Mouse (Mus musculus) G1E (cell line): ENCODE results near the gene Nfat5. TPM values are rescaled to one million over a fixed set of nuclear protein-coding genes. Genes with fewer than 3 reads are reported as not detected.

Experiments used
- ATAC-seq: 2 replicates; pipeline ENCODE4 v1.8.0; 2016; ENCODE audit warnings: mild to moderate bottlenecking; ENCODE audit not compliant: insufficient number of reproducible peaks, poor library complexity, low FRiP score, severe bottlenecking; ENCODE audit errors: extremely low read depth
- DNase-seq: peaks from one replicate; pipeline ENCODE4 v3.0.0; 2012; ENCODE audit warnings: low spot score
- H3K27me3 ChIP-seq: 2 replicates; pipeline ENCODE4 v1.6.1; 2012; ENCODE audit warnings: mild to moderate bottlenecking, low read length, inconsistent platforms; ENCODE audit not compliant: insufficient read depth
- H3K36me3 ChIP-seq: replicated peaks from 2 replicates; pipeline ENCODE3; 2012; ENCODE audit warnings: mild to moderate bottlenecking, inconsistent platforms
- H3K4me1 ChIP-seq: 2 replicates; pipeline ENCODE4 v1.6.1; 2012; ENCODE audit warnings: low read depth, low read length, inconsistent platforms, mixed read lengths; ENCODE audit not compliant: insufficient read depth
- H3K4me3 ChIP-seq: 2 replicates; pipeline ENCODE4 v1.5.1; 2012; ENCODE audit warnings: low read depth, mild to moderate bottlenecking, inconsistent platforms, low read length, moderate library complexity, mixed read lengths
- H3K9me3 ChIP-seq: replicated peaks from 2 replicates; pipeline ENCODE4 v1.6.1; 2012; ENCODE audit warnings: inconsistent platforms
- CTCF ChIP-seq: IDR thresholded peaks from 2 replicates; pipeline ENCODE4 v1.5.1; 2012; ENCODE audit warnings: low read depth, low read length, inconsistent platforms, mixed read lengths
- GATA1 ChIP-seq: IDR thresholded peaks from 2 replicates; pipeline ENCODE4 v1.6.1; 2012; ENCODE audit warnings: borderline replicate concordance, low read length, inconsistent platforms, mixed read lengths
- GATA2 ChIP-seq: IDR thresholded peaks from 2 replicates; pipeline ENCODE4 v1.6.1; 2012; ENCODE audit warnings: low read depth, low read length, inconsistent platforms, borderline replicate concordance
- POLR2AphosphoS5 ChIP-seq: IDR thresholded peaks from 2 replicates; pipeline ENCODE4 v1.6.1; 2012; ENCODE audit warnings: low read depth, low read length, inconsistent platforms; ENCODE audit not compliant: insufficient replicate concordance
- TAL1 ChIP-seq: conservative IDR thresholded peaks from 2 replicates; pipeline ENCODE4 v1.6.1; 2012; ENCODE audit warnings: low read depth, low read length, inconsistent platforms, mixed read lengths
- polyA plus RNA-seq: library from polyadenylated mRNA; stranded (reverse); fragments of >175 nt; gene quantifications from 2 replicates; pipeline ENCODE4 v1.2.3, GENCODE M21; 2012
- total RNA-seq, 2 experiments: library from RNA; stranded (forward) in 1 of 2; stranded (reverse) in 1 of 2; fragments of 200-1000 nt in 1 of 2; fragments of >200 nt in 1 of 2; fragmentation: Nextera tagmentation in 1 of 2; gene quantifications; 2 replicates each; pipeline ENCODE4 v1.2.3; 2014 to 2017

The Nfat5 gene
- total and polyA plus RNA-seq, 3 experiments, result 1.4 to 53.6 (median 24.4) TPM

GRCm38 (mm10) chr8:107254951-107255457 is 38.3 kb upstream of the Nfat5 start:
- Histone ChIP-seq H3K4me3 (no peak overlapping the region), H3K27me3 (peaks cover 12% of the 10 kb centered on the region), H3K4me1 (peaks cover 11% of the 10 kb centered on the region), H3K36me3 (no peaks in the 10 kb centered on the region), H3K9me3 (no peaks in the 10 kb centered on the region)
- DNase-seq (no peak), ATAC-seq (no peak)
- TF ChIP-seq GATA1, result no peak
- TF ChIP-seq GATA2, result no peak
- no peak for TF ChIP-seq POLR2AphosphoS5
- TF ChIP-seq TAL1, result no peak
- no peak for TF ChIP-seq CTCF

DNA sequence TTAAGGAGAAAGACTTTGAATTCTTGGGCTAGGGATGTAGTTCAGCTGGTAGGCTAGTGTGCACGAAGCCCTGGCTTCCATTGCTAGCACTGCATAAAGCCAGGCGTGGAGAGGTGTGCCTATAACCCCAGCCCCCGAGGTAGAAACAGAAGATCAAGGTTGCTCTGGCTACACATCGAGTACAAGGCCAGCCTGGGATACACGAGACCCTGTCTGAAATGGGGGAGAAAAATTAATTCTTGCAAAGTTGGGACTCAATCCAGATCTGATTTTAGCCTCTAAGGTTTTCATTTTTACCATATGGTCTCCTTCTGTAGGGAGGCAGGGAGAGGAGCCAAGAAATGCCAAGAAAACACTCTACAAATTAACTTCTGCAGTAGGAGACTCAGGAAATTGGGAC is 36.0 kb upstream of the Nfat5 start:
- Histone ChIP-seq H3K36me3 (no peaks in the 10 kb centered on the region), H3K9me3 (no peaks in the 10 kb centered on the region), H3K4me1 (peaks cover 11% of the 10 kb centered on the region), H3K4me3 (no peak overlapping the region), H3K27me3 (peaks cover 8% of the 10 kb centered on the region)
- ATAC-seq (no peak), DNase-seq (no peak)
- TF ChIP-seq GATA2, result no peak
- TF ChIP-seq GATA1, result no peak
- TF ChIP-seq TAL1, result no peak
- TF ChIP-seq CTCF, result no peak
- TF ChIP-seq POLR2AphosphoS5, result no peak

DNA sequence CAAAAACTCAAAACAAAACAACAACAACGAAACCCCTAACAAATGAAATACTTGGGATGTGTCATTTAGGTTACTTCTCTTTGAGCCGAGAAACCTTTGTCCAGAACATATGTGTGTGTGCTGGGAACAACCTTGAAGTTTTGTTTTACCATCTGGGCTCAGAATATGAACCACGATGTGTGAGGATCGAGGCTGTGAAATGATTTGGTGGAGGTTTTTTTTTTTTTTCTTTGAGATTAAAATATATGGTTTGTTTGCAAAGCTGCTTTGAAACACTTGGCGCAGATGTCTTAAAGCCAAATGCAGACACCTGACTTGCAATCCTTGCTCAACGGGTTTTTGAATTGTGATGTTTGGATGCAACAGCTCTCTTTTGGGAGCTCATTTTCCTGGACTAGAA is 33.1 kb upstream of the Nfat5 start:
- peaks cover 6% of the 10 kb centered on the region for H3K27me3 ChIP-seq

DNA sequence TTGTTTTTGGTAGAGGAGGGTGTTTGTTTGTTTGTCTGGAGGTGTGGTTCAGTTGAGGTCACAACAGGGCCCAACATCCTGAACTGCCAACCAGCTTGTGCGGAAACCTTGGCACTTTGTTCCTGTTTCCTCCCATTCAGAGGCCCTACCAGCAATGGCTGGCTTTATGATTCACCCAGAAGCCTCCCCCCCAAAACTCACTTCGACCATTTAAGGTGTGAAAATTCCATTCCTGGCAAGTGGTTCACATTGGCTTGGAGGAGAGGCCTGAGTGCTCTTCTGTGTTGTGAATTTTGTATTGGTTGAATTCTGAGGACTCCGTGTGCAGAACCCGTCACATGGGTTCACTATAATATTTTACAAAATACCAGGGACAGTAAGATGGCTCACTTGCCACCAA is 32.1 kb upstream of the Nfat5 start:
- H3K36me3 ChIP-seq, result no peaks in the 10 kb centered on the region
- no peaks in the 10 kb centered on the region for H3K9me3 ChIP-seq
- TF ChIP-seq CTCF, result no peak
- TF ChIP-seq GATA1, result no peak
- TF ChIP-seq GATA2, result no peak
- TF ChIP-seq TAL1, result no peak
- no peak for TF ChIP-seq POLR2AphosphoS5
- no peaks in the 10 kb centered on the region for H3K4me1 ChIP-seq
- no peak for DNase-seq
- H3K4me3 ChIP-seq, result no peak overlapping the region
- ATAC-seq, result no peak
- H3K27me3 ChIP-seq, result peaks cover 6% of the 10 kb centered on the region; the same call in 1 of the 2 replicates

More for the DNA sequence above, 33.1 kb upstream of the Nfat5 start:
- H3K4me1 ChIP-seq, result 0 out of 2 replicates have a peak, but pooled peaks cover 2% of the 10 kb centered on the region
- DNase-seq (no peak), ATAC-seq (no peak)
- no peak overlapping the region for H3K4me3 ChIP-seq
- no peaks in the 10 kb centered on the region for H3K36me3 ChIP-seq
- H3K9me3 ChIP-seq, result no peaks in the 10 kb centered on the region
- TF ChIP-seq TAL1 (no peak), POLR2AphosphoS5 (no peak), GATA1 (no peak), GATA2 (no peak)

DNA sequence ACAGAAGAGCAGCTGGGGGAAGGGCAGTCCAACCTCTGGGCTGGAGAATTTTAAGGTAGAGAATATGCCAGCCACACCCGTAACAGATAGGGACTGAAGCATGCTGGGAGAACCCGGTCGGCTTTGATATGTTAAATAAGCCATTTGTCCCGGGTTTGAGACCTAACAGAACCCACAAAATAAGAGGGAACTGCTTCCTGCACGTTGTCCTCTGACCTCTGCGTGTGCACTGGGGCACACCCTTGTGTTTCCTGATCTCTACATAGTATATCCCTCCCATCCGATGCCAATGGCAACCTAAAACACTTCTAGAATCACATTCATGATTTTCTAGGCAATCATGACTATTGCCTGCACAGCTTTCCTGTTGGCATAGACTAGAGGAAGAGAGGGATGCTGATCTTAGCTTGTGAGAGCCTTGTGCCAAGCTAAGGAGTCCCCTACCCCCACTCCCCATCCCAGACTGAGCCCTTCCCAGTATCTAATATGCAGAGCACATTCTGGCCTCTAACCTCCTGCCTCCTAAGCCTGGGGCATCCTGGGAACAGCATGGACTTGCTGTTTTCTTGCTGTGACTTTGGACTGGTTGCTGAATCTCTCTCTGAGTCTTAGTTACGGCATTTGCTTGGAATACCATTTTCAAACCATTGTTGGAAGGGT is 31.1 kb upstream of the Nfat5 start:
- DNase-seq (no peak), ATAC-seq (no peak)
- no peaks in the 10 kb centered on the region for H3K36me3 ChIP-seq
- peaks cover 6% of the 10 kb centered on the region; the same call in 1 of the 2 replicates for H3K27me3 ChIP-seq
- no peaks in the 10 kb centered on the region for H3K9me3 ChIP-seq
- H3K4me3 ChIP-seq, result no peak overlapping the region
- TF ChIP-seq TAL1, result no peak
- no peaks in the 10 kb centered on the region for H3K4me1 ChIP-seq

DNA sequence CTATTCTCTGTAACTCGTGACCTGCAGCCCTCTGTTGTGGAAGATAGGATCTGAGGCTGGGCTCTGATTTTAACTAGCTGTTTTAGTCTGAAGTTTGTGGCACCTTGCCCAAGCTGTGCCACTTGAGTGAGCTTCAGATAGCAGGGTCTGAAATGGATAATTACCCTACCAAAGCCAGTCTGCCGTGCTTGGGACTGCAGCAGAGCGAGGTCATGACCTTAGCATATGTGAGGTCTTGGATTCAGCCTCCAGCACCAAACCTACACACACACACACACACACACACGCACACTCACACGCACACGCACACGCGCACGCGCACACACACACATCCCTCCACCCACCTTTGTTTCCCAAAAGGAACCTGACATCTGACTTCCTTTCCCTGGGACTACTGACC is 27.5 kb upstream of the Nfat5 start:
- Histone ChIP-seq H3K9me3 (no peaks in the 10 kb centered on the region), H3K4me1 (no peaks in the 10 kb centered on the region), H3K36me3 (no peaks in the 10 kb centered on the region), H3K4me3 (no peak overlapping the region), H3K27me3 (peaks cover 8% of the 10 kb centered on the region)
- ATAC-seq (no peak), DNase-seq (no peak)
- no peak for TF ChIP-seq GATA2
- TF ChIP-seq GATA1, result no peak
- no peak for TF ChIP-seq CTCF
- TF ChIP-seq POLR2AphosphoS5, result no peak
- TF ChIP-seq TAL1, result no peak

GRCm38 (mm10) chr8:107268501-107268900 is 24.8 kb upstream of the Nfat5 start:
- Histone ChIP-seq H3K4me3 (no peak overlapping the region), H3K36me3 (no peaks in the 10 kb centered on the region), H3K9me3 (no peaks in the 10 kb centered on the region), H3K27me3 (peaks cover 9% of the 10 kb centered on the region), H3K4me1 (no peaks in the 10 kb centered on the region)
- ATAC-seq, result no peak
- no peak for DNase-seq
- TF ChIP-seq CTCF (no peak), TAL1 (no peak), GATA2 (no peak), POLR2AphosphoS5 (no peak), GATA1 (no peak)
